Mouse (Mus musculus) layer of hippocampus, adult 18-20 months (tissue): Measurements from ENCODE around the gene Tm9sf4. TPM values are rescaled to one million over a fixed set of nuclear protein-coding genes. Genes with fewer than 3 reads are reported as not detected.

Source experiments
- DNase-seq, 2 experiments: peaks; one replicate each; pipeline ENCODE4 v3.0.0; 2022; ENCODE audit warnings: low spot score in 2 of 2
- long read RNA-seq: library from polyadenylated mRNA; stranded (forward); transcript quantifications from one replicate; pipeline ENCODE4 v2.0.0, GENCODE M21; 2021
- total RNA-seq, 2 experiments: library from RNA; stranded (reverse); gene quantifications; 2 replicates each; pipeline ENCODE4 v1.2.3; 2021

Gene Tm9sf4
- 10 to 100 TPM; 83.4 to 93.9 TPM for total RNA-seq
- long read RNA-seq, transcript Tm9sf4-201 (18 exons, 3,896 nt): major isoform, 74 of 111 reads
- long read RNA-seq, partial matches to known transcripts: 21 of 111 reads
- long read RNA-seq, other reads (novel, unspliced or antisense): 16 of 111 reads

DNA sequence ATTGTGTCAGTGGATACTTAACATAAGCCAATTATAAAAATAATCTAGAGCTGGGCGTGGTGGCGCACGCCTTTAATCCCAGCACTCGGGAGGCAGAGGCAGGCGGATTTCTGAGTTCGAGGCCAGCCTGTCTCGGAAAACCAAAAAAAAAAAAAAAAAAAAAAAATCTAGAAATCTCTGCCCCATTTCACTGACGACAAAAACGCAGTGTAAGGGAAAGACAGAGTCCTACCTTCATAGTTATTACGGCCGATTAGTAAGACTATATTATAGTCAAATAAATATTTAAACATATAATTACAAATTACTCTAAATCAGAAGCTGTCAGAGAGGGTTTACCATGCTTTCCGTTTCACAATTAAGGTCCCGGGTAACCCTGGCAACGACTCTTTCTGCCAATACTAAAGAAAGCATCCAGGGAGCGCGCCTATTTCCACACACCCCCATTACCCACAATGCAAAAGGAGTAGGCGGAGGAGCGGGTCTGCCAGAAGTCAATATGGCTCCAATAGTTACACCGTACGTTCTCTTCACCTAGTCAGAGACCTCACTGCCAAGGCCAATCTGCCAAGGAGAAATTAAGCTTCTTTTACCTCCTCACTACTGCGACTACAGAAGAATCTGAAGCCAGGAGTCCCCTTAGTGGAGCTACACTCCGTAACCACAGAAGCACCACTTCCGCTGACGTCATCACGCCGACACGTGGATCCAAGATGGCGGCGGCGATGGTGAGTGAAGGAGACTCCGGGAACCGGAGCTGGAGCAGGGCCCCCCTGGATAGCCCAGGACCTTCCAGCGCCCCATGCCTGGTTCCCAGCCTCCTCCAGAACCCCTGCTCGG, at the start of gene Tm9sf4:
Tm9sf4 (plus strand) TSS at position 460 of the 840 bp plus-strand sequence.
- peak; percentile 92 to 97 for DNase-seq

DNA sequence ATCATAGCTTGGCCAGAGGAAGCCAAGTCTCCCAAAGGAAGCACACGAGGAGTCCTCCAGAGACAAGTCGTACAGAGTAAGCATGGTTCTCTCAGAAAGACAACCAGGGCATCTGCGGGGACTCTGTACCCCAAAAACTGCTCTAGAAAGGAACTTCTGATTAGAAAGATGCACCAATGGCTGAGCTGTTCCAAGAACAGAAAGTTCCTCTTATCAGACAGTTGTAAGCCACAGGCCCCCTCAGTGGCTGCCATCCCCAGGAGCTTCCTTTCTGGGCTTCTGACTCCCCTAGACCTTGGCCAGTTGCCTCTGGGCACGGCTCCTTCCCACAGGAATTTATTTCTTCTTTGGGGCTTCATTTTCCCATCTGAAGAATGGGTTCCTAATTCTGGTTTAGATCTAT, 45.4 kb upstream of the Tm9sf4 start:
- no peak for DNase-seq

DNA sequence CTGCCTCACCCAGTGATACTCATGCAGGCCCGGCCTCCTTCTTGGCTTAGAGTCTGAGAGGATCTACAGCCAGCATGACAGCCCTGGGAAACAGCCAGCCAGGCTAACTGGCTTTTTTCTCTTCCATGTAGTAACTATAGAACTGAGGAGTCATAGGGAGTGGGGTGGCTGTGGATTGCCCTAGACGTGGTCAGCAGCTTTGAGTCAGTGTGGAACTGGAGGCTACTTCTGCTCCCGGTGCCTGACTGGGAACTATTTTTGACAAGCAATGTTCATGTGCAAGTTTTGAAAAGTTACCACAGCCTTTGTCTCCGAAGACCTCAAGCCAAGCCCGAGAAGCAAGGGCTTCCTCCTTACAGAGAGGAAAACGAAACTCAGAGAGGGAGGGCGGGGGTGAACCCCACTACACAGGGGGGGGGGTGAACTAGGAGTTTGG, 44.0 kb upstream of the Tm9sf4 start:
- no peak for DNase-seq

- no peak for DNase-seq
These were observed 41.6 kb upstream of the Tm9sf4 start for GRCm38 (mm10) chr2:153119488-153119887.

GRCm38 (mm10) chr2:153120126-153120525, 41.0 kb upstream of the Tm9sf4 start:
- DNase-seq: no peak

DNA sequence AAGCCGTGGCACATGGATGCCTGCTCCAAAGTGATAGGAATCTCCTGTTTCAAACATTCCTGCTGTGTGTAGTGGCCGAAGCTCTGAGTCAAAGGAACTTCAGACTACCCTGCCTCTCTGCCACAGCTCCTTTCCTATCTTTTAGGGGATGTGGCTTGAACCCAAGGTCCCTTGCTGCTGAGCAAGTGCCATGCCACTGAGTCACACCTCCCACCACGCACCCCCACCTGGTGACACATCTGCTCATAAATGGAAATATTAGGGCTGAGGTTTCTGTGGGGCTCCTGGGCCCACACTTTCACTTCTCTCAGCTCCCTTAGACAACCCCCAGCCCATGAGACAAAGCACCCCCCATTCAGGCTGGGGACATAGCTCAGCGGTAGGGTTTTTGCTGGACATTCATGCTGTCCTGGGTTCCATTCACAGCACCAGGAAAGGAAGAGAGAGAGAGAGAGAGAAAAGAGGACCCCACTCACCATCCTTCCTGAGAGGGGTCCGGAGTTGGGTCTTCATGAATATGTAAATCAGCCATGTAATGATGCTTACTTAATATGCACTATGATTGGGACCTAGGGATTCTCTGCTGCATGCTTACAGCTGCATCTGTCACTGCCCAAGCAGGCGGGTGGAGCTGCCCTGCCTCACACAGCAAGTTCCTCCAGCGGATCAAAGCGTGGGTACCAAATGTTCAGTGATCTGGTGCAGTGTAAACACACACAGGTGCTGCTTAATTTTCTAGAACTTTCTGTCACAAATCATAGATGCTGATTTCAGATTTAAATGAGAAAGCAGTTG, 39.1 kb upstream of the Tm9sf4 start:
- DNase-seq: peak in 1 of 2 experiments; percentile 19

GRCm38 (mm10) chr2:153122701-153123100, 38.4 kb upstream of the Tm9sf4 start:
- no peak for DNase-seq

- DNase-seq: no peak
These were observed 35.2 kb upstream of the Tm9sf4 start for GRCm38 (mm10) chr2:153125875-153126274.

DNA sequence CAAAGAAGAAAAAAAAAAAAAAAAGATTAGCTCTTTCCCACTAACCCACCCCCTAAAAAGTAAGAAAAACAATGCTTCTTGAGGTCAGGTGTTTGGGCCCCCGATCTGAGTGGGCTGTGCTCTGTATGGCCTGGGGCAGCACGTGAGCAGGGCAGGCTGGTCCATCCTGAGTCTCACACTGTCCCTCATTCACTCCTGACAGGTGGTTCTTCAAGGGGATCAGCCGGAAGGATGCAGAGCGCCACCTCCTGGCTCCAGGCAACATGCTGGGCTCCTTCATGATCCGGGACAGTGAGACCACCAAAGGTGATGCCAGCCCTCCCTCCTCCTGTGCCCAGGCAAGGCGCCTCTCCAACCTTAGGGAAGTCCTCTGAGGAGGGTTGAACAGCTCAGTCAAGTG, 30.1 kb upstream of the Tm9sf4 start:
- DNase-seq: no peak

DNA sequence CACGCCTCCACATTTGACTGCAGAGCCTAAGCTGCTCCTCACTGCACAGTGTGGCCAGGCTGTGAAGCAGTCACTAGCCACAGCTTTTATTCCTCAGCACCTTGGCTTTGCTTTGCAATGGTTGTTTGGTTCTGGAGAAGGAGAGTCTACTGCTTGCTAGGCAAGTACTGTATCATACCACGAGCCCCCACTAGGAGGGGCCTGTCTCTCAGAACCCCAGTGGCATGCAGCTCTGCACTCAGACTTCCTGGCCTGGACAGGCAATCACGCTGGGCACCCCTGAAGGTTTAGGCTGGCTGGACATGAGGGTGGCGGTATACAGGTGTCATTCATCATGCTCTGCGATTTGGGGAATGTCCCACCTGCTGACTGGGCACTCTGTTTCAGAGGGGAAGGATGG, 26.9 kb upstream of the Tm9sf4 start:
- DNase-seq: no peak

DNA sequence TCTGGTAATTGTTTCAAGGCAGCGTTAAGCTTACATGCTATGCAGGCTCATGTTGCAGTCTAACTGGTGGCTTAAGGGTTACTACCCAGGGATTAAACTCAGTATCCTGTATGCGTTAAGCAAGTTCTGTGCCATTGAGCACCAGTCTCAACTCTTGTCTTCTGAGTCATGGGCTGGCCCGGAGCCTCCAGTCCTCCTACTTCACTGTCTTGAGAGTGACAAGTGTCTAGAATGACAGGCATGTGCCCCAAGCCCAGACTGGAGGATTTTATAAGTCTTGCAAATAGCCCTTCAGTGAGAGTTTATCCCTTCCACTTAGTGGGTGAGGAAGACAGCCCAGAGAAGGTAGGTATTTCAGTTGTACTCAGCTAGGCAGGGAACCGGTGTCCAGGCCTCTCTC, 24.9 kb upstream of the Tm9sf4 start:
- no peak for DNase-seq

GRCm38 (mm10) chr2:153139158-153139557, 21.9 kb upstream of the Tm9sf4 start:
- DNase-seq: no peak

GRCm38 (mm10) chr2:153139996-153140613, 21.0 kb upstream of the Tm9sf4 start:
- no peak for DNase-seq

DNA sequence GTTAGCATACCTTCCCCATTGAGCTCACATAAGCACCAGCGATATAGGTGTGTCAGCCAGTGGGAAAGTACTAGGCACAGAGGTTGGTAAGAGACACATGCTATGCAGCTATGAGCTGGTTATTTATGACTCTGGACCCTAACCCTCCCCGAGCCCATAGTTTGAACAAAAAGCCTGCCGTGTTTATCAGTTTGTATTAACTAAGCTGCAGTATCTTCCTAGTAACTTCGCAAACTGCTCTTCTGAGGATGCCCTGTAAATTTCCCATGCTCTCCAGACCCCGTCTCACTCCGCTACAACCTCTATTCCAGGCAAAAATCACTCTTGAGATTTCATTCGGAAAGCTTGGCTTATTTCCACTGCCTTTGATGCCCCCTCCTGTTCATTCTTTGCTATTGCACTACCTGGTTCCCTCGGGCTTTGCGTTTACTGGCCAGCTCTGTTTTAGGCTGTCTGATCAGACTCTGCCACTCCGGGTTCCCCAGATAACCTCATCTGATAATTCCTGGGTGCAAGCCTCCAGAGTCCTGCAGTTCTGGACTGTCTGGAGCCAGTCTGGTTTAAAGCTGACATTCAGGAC, 18.4 kb upstream of the Tm9sf4 start:
- peak; percentile 13 to 71 for DNase-seq

DNA sequence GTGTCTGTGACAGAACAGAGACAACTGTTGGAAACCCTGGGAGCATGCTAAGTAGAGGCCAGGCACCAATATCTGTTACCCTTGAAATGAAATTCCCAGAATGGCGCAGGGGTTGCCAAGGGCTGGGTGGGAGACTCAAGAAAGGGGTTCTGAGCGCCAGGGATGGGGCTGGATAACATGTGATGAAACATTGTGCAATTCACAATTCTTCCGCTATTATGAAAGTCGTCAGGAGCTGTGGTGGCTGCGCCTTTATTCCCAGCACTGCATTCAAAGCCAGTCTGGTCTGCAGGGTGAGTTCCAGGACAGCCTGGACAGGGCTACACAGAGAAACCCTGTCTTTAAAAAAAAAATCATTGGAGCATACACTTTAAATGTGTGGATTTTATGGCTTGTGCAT, 15.8 kb upstream of the Tm9sf4 start:
- no peak for DNase-seq

DNA sequence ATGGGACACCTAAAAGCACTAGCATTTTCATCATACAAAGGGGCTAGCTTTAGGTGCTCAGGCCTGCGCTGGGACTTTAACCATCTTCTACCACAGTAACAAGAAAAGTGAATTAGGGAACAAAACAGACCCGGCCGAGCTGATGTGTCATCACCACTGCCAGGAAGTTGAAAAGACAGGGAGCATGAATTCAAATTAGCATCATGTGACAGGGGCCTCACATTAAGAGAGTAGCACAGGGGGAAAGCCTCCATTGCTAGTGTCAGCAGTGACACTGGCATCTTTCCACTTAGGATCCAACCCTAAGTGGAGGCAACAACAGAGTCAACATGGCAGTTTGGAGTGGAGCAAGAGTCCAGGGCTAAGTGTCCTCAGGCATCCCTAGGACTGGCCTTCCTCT, 13.9 kb upstream of the Tm9sf4 start:
- no peak for DNase-seq

- DNase-seq: peak; percentile 60 to 81
These were observed 13.4 kb upstream of the Tm9sf4 start for GRCm38 (mm10) chr2:153147715-153148114.

DNA sequence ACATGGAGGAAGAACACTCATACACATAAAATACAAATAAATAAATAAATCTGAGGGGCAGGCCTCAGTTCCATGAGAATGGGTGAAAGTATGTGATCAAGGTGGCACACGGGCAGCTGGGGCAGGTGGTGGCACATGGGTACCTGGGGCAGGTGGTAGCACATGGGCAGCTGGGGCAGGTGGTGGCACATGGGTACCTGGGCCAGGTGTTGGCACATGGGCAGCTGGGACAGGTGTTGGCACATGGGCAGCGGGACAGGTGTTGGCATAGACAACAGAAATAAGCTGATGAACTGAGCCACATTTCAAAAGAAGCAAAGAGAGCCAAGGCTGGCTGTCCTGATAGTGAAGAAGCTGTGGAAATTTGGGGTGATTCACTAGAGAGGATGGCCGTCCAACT, 11.4 kb upstream of the Tm9sf4 start:
- DNase-seq: no peak

GRCm38 (mm10) chr2:153151026-153151425, 10.1 kb upstream of the Tm9sf4 start:
- DNase-seq: no peak

- no peak for DNase-seq
These were observed 9.0 kb upstream of the Tm9sf4 start for GRCm38 (mm10) chr2:153151926-153152665.
